Mouse (Mus musculus): Measurements from ENCODE around the gene Gm21783. TPM values are rescaled to one million over a fixed set of nuclear protein-coding genes. Genes with fewer than 3 reads are reported as not detected.
"Not testable (repeated sequence)": the region's sequence is repeated elsewhere in the genome, so short reads cannot be mapped to it uniquely, and the experiment has no call there.

Gene Gm21783
- polyA plus RNA-seq (2016; fragmentation: Nextera tagmentation; extraction: Ambion mirVana): not detected in 2 replicates

DNA sequence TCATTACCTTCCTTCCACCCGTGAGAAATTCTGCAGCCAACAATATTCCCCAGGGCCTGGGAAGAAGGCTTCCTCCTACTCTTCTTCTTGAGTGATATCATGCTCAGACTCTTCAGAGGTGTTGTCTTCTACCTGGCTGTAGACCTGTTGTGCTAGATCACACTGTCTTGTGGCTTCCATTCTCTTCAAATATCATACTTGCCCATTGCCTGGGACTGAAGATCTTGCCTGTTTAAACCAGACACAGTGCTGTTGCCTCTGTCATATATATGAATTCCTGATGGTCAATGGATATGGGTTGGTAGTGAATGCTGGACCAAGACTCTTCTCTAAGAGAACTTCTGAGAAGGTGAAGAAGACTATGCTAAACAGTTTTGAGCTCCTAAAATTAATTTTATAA is at the start of gene Gm21783:
Gene Gm21783 (minus strand): TSS at position 101 of the 400 bp plus-strand sequence.
- H3K9ac ChIP-seq; H3K9me3 ChIP-seq (replicated peaks); H3K27ac ChIP-seq (ENCODE audit: poor library complexity, severe bottlenecking); ATAC-seq (ENCODE audit: insufficient number of reproducible peaks, low FRiP score); H3K27me3 ChIP-seq (replicated peaks); H3K36me3 ChIP-seq; H3K4me3 ChIP-seq; H3K4me2 ChIP-seq; H3K4me1 ChIP-seq (replicated peaks): not testable (repeated sequence)
- WGBS: no CpG with 5 or more reads among the region's 1 CpGs

Data from heart, embryonic 12.5 days (tissue).